Mouse (Mus musculus): ENCODE measurements around the gene Vmn1r113.
"Not testable (repeated sequence)": the region's sequence is repeated elsewhere in the genome, so short reads cannot be mapped to it uniquely, and the experiment has no call there.

Vmn1r113 gene

GRCm38 (mm10) chr7:20786985-20787384 lies at the start of gene Vmn1r113:
Vmn1r113 (plus strand) TSS chr7:20787285.
- not testable (repeated sequence) for DNase-seq (ENCODE audit: low spot score)

- not testable (repeated sequence) for DNase-seq (ENCODE audit: low spot score)
Measured at GRCm38 (mm10) chr7:20770885-20771284, 16.2 kb upstream of the Vmn1r113 start, which contains the start of gene Vmn1r112. Vmn1r112 (plus strand) TSS chr7:20771185.

DNA sequence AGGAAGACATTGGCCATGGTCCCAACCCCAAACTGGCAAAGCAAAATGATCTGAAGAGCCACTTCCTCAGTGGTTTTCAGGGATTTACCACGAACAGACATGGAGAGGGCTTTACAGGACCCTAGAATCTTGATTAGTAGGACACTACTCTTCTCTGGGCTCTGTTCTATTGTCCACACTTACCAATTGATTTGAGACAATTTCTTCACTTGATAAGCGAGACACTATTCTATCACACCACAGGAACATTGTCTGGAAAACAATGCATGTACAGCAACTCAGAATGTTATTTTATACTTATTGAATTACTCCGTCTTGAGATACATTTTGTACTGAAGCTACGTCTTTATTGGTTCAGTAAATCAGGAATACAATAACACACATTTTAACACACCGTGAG lies 25.0 kb downstream of the Vmn1r113 start, which contains the start of gene Vmn1r114:
Vmn1r114 (minus strand) TSS at position 101 of the 400 bp plus-strand sequence.
- not testable (repeated sequence) for DNase-seq (ENCODE audit: low spot score)
